Mouse (Mus musculus) lung, postnatal 0 days (tissue): ENCODE data around the gene Bex3.

Source experiments
- CTCF ChIP-seq: IDR thresholded peaks from 2 replicates; pipeline ENCODE4 v1.5.1; 2016; ENCODE audit warnings: antibody characterized with exemption, mild to moderate bottlenecking
- EP300 ChIP-seq: IDR thresholded peaks from 2 replicates; pipeline ENCODE4 v1.6.1; 2016; ENCODE audit warnings: antibody characterized with exemption, mild to moderate bottlenecking, control low read depth

DNA sequence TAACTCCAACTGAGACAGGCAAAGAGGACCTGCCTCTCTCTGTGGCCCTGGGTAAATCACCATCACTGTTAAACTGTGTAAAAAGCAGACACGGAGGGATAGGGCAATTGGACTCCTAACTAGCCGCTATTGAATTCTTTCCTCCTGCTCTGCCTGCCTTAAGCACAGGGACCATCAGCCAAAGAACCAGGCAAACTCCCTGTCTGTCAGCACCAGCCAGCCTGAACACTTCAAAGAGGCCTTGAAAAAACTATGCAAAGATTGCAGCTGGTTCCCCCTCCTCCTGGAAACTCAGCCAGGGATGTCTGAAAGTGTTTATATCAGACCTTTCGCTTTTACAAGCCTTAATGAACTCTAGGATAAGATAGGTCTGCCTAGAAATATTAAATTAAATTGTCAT, 4.5 kb downstream of the Bex3 start:
- no peak for TF ChIP-seq CTCF
- no peak for TF ChIP-seq EP300
